Mouse (Mus musculus) MEL (cell line): ENCODE measurements around the gene A130010J15Rik.

ENCODE experiments used
- BHLHE40 ChIP-seq: IDR thresholded peaks from 2 replicates; pipeline ENCODE4 v1.6.1; 2012; ENCODE audit warnings: low read depth, mild to moderate bottlenecking, inconsistent platforms, low read length, improper control_type of control experiment, borderline replicate concordance
- E2F4 ChIP-seq: IDR thresholded peaks from 2 replicates; pipeline ENCODE4 v1.6.1; 2011; ENCODE audit warnings: low read depth, low read length, improper control_type of control experiment, borderline replicate concordance
- ETS1 ChIP-seq: IDR thresholded peaks from 2 replicates; pipeline ENCODE4 v1.6.1; 2012; ENCODE audit warnings: low read depth, mild to moderate bottlenecking, inconsistent platforms, low read length, improper control_type of control experiment, moderate library complexity
- KAT2A ChIP-seq: conservative IDR thresholded peaks from 2 replicates; pipeline ENCODE4 v1.6.1; 2012; ENCODE audit warnings: low read depth, low read length, improper control_type of control experiment, inconsistent platforms
- MAX ChIP-seq: IDR thresholded peaks from 2 replicates; pipeline ENCODE4 v1.6.1; 2011; ENCODE audit warnings: low read length, improper control_type of control experiment
- MYC ChIP-seq: IDR thresholded peaks from 2 replicates; pipeline ENCODE4 v1.6.1; 2011; ENCODE audit warnings: low read depth, mild to moderate bottlenecking, low read length, improper control_type of control experiment, moderate library complexity
- POLR2A ChIP-seq, 2 experiments: IDR thresholded peaks; 2 replicates each; pipeline ENCODE4 v1.6.1; 2011 to 2012; ENCODE audit warnings: low read length in 2 of 2, mild to moderate bottlenecking in 2 of 2, control low read depth in 1 of 2, improper control_type of control experiment in 1 of 2, low read depth in 1 of 2, moderate library complexity in 1 of 2; ENCODE audit not compliant: control insufficient read depth in 1 of 2, insufficient read depth in 1 of 2, poor library complexity in 1 of 2
- POLR2AphosphoS5 ChIP-seq: IDR thresholded peaks from 2 replicates; pipeline ENCODE4 v1.6.1; 2012; ENCODE audit warnings: low read depth, borderline replicate concordance, mild to moderate bottlenecking, inconsistent platforms, low read length, moderate library complexity, mixed read lengths
- USF2 ChIP-seq, 2 experiments: IDR thresholded peaks; 2 replicates each; pipeline ENCODE4 v1.6.1; 2011 to 2012; ENCODE audit warnings: improper control_type of control experiment in 2 of 2, low read length in 2 of 2, borderline replicate concordance in 1 of 2, inconsistent platforms in 1 of 2, low read depth in 1 of 2, mild to moderate bottlenecking in 1 of 2; ENCODE audit not compliant: insufficient read depth in 1 of 2
- ZC3H11A ChIP-seq: IDR thresholded peaks from 2 replicates; pipeline ENCODE4 v1.6.1; 2012; ENCODE audit warnings: low read depth, mild to moderate bottlenecking, inconsistent platforms, low read length, improper control_type of control experiment

DNA sequence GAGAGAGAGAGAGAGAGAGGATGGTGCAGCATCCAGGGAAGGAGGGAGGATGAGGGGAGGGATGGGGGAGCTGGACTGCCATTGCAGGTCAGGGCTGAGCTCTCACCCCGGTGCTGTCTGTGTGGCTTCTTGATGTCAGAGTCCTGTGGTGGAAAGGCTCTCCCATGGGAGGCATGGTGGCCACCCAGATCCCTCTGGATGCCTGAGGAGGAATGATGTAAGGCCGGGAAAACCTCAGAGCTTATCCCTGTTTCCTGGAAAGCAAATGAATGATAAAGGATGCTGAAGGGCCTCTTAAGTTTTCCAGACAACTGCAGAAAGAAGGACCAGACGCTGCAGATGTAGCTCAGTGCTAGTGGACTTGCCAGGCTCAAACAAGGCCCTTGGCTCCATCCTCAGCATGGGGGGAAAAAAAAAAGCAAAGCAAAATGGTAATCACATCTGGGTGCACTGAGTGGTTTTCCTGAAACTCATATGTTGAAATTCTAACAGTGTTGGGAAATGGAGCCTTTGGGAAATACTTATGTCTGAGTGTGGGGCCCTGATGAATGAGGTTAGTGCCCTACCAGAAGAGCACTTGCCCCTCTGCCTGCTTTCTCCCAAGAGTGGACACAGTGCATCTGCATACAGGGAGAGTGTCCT is 27.4 kb downstream of the A130010J15Rik start:
- TF ChIP-seq POLR2A (IDR thresholded peaks at IDR 0.05; ENCODE audit: control insufficient read depth in 1 of 2, insufficient read depth in 1 of 2, low read depth in 1 of 2, low read length in 2 of 2, poor library complexity in 1 of 2) (no peak), POLR2AphosphoS5 (no peak), BHLHE40 (no peak), ETS1 (no peak), MAX (no peak), USF2 (IDR thresholded peaks at IDR 0.05; ENCODE audit: borderline replicate concordance in 1 of 2, insufficient read depth in 1 of 2, low read depth in 1 of 2, low read length in 2 of 2) (no peak), MYC (no peak), E2F4 (no peak), KAT2A (no peak), ZC3H11A (no peak)
